Mouse (Mus musculus): ENCODE results near the gene Rtl9. TPM values are rescaled to one million over a fixed set of nuclear protein-coding genes. Genes with fewer than 3 reads are reported as not detected.

The Rtl9 gene
- total RNA-seq, 2 experiments from 2014 or later, result 0.13 TPM; not detected in 1

Other genes with a start within 250 kb of the Rtl9 start
- 10 to 100 TPM in 1 of 2 experiments, 1 to 10 TPM in 1; 8.7 to 12.2 TPM for gene Ammecr1, start 132.9 kb upstream of the Rtl9 start, total RNA-seq (2021)

Data from adrenal gland, adult 18-20 months (tissue).